Mouse (Mus musculus) liver, adult 10 weeks (tissue): ENCODE measurements around the gene Dynlt3. TPM values are rescaled to one million over a fixed set of nuclear protein-coding genes. Genes with fewer than 3 reads are reported as not detected.

Source experiments
- polyA plus RNA-seq: library from polyadenylated mRNA; stranded (reverse); fragments of 350-450 nt; fragmentation: Illumina TruSeq; extraction: RNeasy Lipid Tissue Mini Kit (QIAGEN cat#74804); gene quantifications from one replicate; pipeline ENCODE4 v1.2.3, GENCODE M21; 2014; ENCODE audit warnings: low read depth, low replicate concordance

Gene Dynlt3
- polyA plus RNA-seq = 198 TPM

DNA sequence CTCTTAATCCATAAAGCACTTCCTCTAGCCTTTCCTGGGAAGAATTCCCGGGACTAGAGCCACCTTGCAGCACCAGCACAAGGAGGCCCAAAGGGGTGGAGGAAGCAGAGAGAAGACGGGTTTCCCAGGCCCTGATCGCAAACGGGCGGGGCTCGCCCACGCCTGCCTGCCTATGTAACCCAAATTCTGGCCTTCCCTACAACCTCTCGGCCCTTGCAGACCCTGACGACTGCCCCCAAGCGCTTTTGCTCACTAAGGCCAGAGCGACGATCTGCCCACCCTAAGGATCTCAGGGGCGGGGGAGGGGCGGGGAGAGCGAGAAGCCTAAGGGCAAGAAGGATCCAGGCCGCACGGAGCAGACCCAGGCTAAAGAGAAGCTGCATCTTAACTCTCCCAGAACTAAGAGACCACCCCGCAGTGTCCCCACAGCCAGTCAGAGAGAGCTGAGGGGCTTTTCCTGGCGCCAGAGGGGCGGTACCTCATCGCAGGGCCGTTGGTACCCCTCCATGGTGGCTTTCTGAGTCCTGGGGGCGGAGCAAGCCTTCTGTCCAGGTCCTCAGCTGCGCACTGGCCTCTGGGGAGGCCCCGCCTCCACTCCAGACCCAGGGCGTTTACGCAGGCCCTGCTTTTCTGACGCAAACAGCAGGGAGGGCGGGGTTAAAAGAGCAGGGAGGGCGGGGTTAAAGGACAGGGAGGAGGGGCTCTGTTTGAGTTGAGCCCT, at the start of gene Dynlt3:
Dynlt3 (minus strand) TSS at position 613 of the 721 bp plus-strand sequence.

Other genes starting within 250 kb of the Dynlt3 start
- 10.9 TPM for gene Cybb, start 175.2 kb downstream of the Dynlt3 start, polyA plus RNA-seq
- not detected for gene H2al1o, start 90.6 kb downstream of the Dynlt3 start, polyA plus RNA-seq
- gene Hypm, start 183.9 kb upstream of the Dynlt3 start, polyA plus RNA-seq = not detected
- not detected for gene H2al3, start 186.7 kb upstream of the Dynlt3 start, polyA plus RNA-seq
- 1.1 TPM for gene Sytl5, start 222.6 kb upstream of the Dynlt3 start, polyA plus RNA-seq